Mouse (Mus musculus): Measurements from ENCODE around the gene Tbc1d2b. TPM values are rescaled to one million over a fixed set of nuclear protein-coding genes. Genes with fewer than 3 reads are reported as not detected.

The Tbc1d2b gene
- polyA plus RNA-seq, 1 experiment from 2014 or later = 22.7 TPM

DNA sequence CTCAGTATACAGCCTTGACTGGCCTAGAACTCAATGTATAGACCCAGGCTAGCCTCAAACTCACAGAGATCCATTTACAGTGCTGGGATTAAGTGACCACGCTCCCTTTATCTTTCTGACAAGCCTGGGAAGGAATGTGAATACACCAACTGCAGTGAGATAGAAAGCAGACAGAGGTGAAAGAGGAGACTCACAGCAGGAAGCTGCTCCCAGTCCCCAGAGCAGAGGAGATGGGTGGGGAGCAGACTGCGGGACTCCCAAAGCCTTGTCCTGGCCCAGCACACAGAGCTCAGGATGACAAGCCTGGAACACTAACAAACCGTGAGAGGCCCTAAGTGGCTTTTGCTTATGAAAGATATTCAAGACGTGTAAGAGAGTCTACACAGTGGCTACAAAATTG is 53.1 kb downstream of the Tbc1d2b start:
- WGBS = 53% methylated on average over 4 of the region's 4 CpGs

DNA sequence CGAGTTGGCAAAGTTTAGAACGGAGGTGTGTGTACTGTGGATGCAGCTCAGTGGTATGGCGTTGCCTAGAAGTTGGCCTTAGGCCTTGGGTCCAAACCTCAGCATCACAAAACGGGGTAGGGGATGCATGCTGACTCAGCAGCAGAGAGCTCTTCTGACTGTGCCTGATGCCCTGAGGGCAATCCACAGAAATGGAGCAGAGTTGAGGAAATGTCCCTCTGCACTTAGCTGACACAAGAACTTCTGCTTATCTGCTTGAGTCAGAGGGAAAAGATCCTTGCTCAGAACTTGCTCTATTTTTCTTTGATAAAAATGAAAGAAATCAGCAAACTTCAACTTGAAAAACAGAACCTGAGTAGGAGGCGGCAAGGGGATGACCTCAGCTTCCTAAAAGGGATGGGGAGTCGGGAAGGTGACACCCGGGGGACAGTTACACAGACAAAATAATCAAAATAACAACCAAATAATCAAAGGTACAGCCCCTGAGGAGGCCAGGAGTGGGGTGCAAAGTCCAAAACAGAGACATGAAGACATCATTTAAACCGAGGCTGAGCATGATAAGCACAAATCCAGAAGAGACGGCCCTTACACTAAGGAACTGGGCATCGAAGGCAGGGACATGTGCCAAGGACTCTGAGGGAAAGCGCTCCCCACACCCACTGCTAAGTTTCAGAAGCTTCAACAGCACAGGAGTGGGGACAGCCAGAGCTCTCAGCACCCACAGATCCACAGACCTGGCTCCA is 54.2 kb downstream of the Tbc1d2b start:
- no peaks in the 10 kb centered on the region for H3K27me3 ChIP-seq
- no peak overlapping the region for H3K27ac ChIP-seq
- H3K9ac ChIP-seq = no peak overlapping the region
- no peak overlapping the region for H3K4me2 ChIP-seq
- H3K4me3 ChIP-seq = no peak overlapping the region
- H3K4me1 ChIP-seq = no peaks in the 10 kb centered on the region
- H3K9me3 ChIP-seq = no peaks in the 10 kb centered on the region
- 76% methylated on average over 11 of the region's 11 CpGs for whole genome bisulfite sequencing
- ATAC-seq (ENCODE audit: borderline replicate concordance, extremely low read depth, low FRiP score, low TSS enrichment) = no peak
- H3K36me3 ChIP-seq = peaks cover 65% of the 10 kb centered on the region

More for the DNA sequence above, 53.1 kb downstream of the Tbc1d2b start:
- Histone ChIP-seq H3K4me2 (no peak overlapping the region), H3K36me3 (peaks cover 65% of the 10 kb centered on the region), H3K9me3 (no peaks in the 10 kb centered on the region), H3K4me3 (no peak overlapping the region), H3K27me3 (no peaks in the 10 kb centered on the region), H3K9ac (no peak overlapping the region), H3K4me1 (no peaks in the 10 kb centered on the region), H3K27ac (no peak overlapping the region)
- no peak for ATAC-seq (ENCODE audit: borderline replicate concordance, extremely low read depth, low FRiP score, low TSS enrichment)

DNA sequence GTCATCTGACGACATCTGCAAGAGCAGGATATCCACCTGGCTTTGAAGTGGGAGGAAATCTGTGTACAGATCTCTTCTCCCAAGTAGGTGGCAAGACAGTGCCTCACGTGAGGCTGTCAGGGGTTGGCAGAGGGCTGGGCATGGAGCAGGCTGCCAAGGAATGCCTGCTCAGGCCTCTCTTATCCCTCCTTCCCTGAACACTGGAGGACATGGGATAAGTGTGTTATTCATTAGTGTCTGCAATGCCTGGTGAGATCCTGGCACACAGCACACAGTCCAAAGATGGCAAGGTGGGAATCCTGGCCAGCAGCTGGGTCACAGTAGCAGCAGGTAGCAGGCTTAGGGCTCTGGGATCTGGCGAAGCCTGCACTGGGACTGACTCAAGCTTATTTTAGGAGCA is 57.5 kb downstream of the Tbc1d2b start:
- no peak overlapping the region for H3K4me3 ChIP-seq
- H3K27ac ChIP-seq = no peak overlapping the region
- no peak for ATAC-seq (ENCODE audit: borderline replicate concordance, extremely low read depth, low FRiP score, low TSS enrichment)
- no peaks in the 10 kb centered on the region for H3K9me3 ChIP-seq
- no peaks in the 10 kb centered on the region for H3K27me3 ChIP-seq
- H3K4me1 ChIP-seq = no peaks in the 10 kb centered on the region
- peaks cover 60% of the 10 kb centered on the region for H3K36me3 ChIP-seq
- H3K9ac ChIP-seq = no peak overlapping the region
- 71% methylated on average over 3 of the region's 3 CpGs for WGBS
- H3K4me2 ChIP-seq = no peak overlapping the region

DNA sequence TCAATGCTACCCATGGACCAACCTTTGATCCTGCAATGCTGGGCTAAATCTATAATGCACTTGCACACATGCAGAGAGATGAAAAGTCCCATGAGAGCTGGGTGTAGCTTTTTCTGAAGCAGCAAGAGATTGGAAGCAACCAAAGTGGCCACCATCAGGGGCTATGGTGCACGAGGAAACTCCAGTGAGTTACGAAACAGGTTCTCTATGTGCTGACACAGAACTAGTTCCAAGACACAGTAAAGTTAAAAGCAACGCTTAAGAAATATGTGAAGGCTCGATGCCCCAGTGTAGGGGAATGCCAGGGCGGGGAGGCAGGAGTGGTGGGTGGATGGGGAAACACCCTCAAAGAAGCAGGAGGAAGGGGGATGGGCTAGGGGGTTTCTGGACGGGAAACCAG is 61.9 kb downstream of the Tbc1d2b start:
- H3K4me1 ChIP-seq = no peaks in the 10 kb centered on the region
- no peak overlapping the region for H3K27ac ChIP-seq
- ATAC-seq (ENCODE audit: borderline replicate concordance, extremely low read depth, low FRiP score, low TSS enrichment) = no peak
- H3K9ac ChIP-seq = no peak overlapping the region
- H3K27me3 ChIP-seq = no peaks in the 10 kb centered on the region
- H3K4me3 ChIP-seq = no peak overlapping the region
- no peak overlapping the region for H3K4me2 ChIP-seq
- no peaks in the 10 kb centered on the region for H3K9me3 ChIP-seq
- peaks cover 59% of the 10 kb centered on the region for H3K36me3 ChIP-seq
- 73% methylated on average over 6 of the region's 6 CpGs for WGBS

DNA sequence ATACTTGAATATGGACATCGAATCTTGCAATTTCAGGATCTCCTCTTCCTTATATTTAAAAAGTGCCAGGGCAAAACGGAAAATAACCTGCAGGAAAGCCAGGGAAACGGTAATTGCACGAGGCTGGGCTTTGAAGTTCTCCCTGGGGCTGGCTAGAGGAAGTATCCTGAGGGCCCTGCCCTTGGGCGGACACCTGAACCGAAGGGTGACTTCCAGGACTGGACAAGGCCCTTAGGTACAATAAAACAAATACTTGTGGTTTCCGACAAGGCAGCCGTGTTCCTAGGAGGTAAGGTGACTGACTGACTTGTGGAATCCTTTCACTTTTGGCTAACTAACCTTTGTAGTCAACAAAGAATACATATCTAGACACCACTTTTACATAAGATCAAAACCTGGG is 62.8 kb downstream of the Tbc1d2b start:
- Histone ChIP-seq H3K36me3 (peaks cover 56% of the 10 kb centered on the region), H3K9ac (no peak overlapping the region), H3K4me1 (no peaks in the 10 kb centered on the region), H3K27ac (no peak overlapping the region), H3K27me3 (no peaks in the 10 kb centered on the region), H3K4me2 (no peak overlapping the region), H3K9me3 (no peaks in the 10 kb centered on the region), H3K4me3 (no peak overlapping the region)
- no peak for ATAC-seq (ENCODE audit: borderline replicate concordance, extremely low read depth, low FRiP score, low TSS enrichment)
- 76% methylated on average over 8 of the region's 8 CpGs for WGBS

DNA sequence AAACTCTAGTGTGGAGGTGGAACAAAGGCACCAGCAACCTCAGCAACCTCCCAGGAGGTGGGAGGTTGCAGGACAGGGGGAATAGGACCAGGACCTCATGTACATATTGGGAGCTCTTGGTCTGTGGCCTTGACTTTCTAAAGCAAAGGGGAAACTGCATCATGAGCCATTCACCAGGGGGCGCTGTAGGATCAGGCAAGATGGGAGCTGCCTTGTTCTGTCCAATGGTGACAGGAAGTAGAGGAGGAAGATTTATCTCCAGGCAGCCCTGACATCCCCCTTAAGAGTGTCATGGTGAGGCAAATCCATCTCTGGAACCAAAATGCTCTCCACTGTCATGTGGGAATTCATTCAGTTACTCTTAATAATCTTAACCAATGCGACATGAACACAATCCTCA is 64.1 kb downstream of the Tbc1d2b start:
- Histone ChIP-seq H3K4me2 (no peak overlapping the region), H3K27me3 (no peaks in the 10 kb centered on the region), H3K36me3 (peaks cover 56% of the 10 kb centered on the region), H3K9ac (no peak overlapping the region), H3K9me3 (no peaks in the 10 kb centered on the region), H3K4me1 (no peaks in the 10 kb centered on the region), H3K27ac (no peak overlapping the region), H3K4me3 (no peak overlapping the region)
- ATAC-seq (ENCODE audit: borderline replicate concordance, extremely low read depth, low FRiP score, low TSS enrichment) = no peak; the same call in 1 of the 2 replicates
- 45% methylated on average over 2 of the region's 2 CpGs for WGBS

DNA sequence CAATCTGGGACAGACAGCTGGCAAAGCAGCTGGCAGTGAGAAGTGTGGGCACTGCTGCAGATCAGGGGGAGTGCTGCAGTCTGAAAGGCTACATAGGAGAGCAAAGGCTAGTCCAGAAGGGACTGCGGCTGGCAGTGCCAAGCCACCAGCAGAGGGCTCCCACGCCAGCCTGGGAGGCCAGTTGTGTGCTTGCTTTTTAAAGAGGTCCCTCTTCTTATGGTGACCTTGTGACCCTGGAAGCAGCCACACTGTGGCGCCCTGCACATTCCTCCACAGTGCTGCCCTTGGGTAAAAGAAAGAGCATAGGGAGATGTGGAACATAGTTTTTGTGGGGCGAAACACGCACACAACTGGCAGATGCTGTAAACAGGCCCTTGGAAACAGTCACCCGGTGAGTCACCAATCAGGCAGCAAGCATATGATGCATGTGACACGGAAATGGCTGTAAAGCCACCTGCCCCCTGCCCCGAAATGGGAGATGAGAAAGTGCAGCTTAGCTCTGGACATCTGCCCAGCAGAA is 66.1 kb downstream of the Tbc1d2b start:
- Histone ChIP-seq H3K9ac (no peak overlapping the region), H3K27ac (no peak overlapping the region), H3K36me3 (peaks cover 51% of the 10 kb centered on the region), H3K4me1 (no peaks in the 10 kb centered on the region), H3K9me3 (no peaks in the 10 kb centered on the region), H3K27me3 (no peaks in the 10 kb centered on the region), H3K4me3 (no peak overlapping the region), H3K4me2 (no peak overlapping the region)
- whole genome bisulfite sequencing = 66% methylated on average over 8 of the region's 8 CpGs
- no peak for ATAC-seq (ENCODE audit: borderline replicate concordance, extremely low read depth, low FRiP score, low TSS enrichment)

DNA sequence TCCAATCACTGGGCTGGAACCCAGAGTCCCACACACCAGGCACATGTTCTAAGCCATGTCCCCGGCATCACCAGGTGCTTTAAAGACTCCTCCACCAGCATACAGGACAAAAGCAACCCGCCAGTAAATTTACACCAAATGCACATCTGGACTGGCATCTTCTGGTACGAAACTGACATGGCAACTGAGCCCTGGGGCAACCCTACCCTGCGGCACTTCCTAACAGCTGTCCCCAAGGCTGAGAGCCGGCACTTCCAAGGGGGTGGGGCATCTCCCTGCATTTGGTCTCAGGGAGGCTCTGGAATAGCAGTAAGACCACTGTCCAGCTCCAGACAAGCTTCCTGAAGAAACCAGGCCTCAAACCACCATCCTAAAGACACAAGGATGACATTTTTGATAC is 67.4 kb downstream of the Tbc1d2b start:
- Histone ChIP-seq H3K36me3 (peaks cover 41% of the 10 kb centered on the region), H3K4me1 (peaks cover 10% of the 10 kb centered on the region), H3K27ac (no peak overlapping the region), H3K9ac (no peak overlapping the region), H3K4me2 (no peak overlapping the region), H3K27me3 (no peaks in the 10 kb centered on the region), H3K9me3 (no peaks in the 10 kb centered on the region), H3K4me3 (no peak overlapping the region)
- 81% methylated on average over 5 of the region's 5 CpGs for WGBS
- no peak for ATAC-seq (ENCODE audit: borderline replicate concordance, extremely low read depth, low FRiP score, low TSS enrichment)

DNA sequence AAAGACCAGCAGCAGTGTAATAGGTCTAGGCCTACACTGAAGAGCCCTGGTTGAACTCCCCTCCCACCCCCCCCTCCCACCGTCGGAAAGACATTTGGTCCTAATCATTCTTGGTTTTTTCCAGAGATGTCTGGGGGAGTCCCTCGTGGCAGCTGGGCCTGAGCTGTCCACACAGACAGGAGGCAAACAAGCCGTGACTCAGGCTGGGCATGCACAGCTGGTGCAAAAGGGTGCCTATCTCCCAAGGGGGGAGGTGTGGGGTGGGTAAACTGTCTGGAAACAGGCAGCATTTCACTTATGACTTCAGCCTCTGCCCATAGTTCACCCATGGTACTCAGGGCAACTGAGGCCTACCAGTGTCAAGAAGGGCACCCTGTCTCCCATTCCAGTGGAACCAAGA is 69.1 kb downstream of the Tbc1d2b start:
- WGBS = 37% methylated on average over 4 of the region's 4 CpGs
- Histone ChIP-seq H3K9ac (no peak overlapping the region), H3K4me3 (no peak overlapping the region), H3K36me3 (peaks cover 37% of the 10 kb centered on the region), H3K27me3 (no peaks in the 10 kb centered on the region), H3K27ac (no peak overlapping the region), H3K9me3 (no peaks in the 10 kb centered on the region), H3K4me2 (no peak overlapping the region), H3K4me1 (peaks cover 12% of the 10 kb centered on the region)
- no peak for ATAC-seq (ENCODE audit: borderline replicate concordance, extremely low read depth, low FRiP score, low TSS enrichment)

DNA sequence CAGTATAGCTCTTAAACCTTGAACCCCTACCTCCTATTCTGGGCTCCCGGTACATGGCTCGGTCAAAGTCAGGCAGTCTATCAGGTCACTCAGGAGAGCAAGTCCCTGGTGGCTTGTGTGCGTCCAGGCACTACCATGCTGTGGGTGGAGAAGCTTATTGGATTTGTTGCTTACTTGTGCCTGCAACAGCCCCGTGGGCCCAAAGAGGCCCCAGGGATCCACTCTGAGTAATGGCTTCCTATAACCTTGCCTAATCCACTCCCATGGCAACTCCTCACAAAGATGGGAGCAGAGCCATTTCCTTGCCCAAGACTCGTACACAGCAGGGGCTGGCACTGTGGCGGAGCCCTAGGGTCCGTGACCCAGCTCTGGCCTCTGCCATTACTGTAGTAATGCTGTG is 69.5 kb downstream of the Tbc1d2b start:
- Histone ChIP-seq H3K9ac (no peak overlapping the region), H3K9me3 (no peaks in the 10 kb centered on the region), H3K4me1 (peaks cover 12% of the 10 kb centered on the region), H3K27me3 (no peaks in the 10 kb centered on the region), H3K27ac (no peak overlapping the region), H3K36me3 (peaks cover 35% of the 10 kb centered on the region), H3K4me3 (no peak overlapping the region), H3K4me2 (no peak overlapping the region)
- WGBS = 91% methylated on average over 7 of the region's 7 CpGs
- no peak for ATAC-seq (ENCODE audit: borderline replicate concordance, extremely low read depth, low FRiP score, low TSS enrichment)

DNA sequence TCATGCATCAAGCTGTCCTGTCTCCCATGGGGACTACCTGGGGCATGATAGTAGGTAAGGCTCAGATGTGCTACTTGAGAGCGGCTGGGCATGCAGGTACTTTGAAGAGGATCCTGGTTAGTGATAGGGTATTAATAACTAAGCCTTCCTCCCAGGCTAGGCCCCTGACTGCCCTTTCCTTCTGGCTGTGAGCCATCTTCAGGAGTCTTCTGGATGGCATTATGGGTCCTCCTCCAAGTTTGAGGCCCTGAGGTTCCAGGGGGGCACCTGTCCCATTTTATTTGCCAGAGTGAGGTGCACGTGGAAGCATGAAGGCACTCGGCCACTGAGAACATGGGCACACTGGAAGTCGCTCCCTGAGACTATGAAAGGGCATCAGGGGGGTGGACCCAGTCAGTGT is 70.1 kb downstream of the Tbc1d2b start:
- Histone ChIP-seq H3K4me2 (no peak overlapping the region), H3K4me1 (peaks cover 12% of the 10 kb centered on the region), H3K27ac (no peak overlapping the region), H3K9ac (no peak overlapping the region), H3K36me3 (peaks cover 29% of the 10 kb centered on the region), H3K4me3 (no peak overlapping the region), H3K27me3 (no peaks in the 10 kb centered on the region), H3K9me3 (no peaks in the 10 kb centered on the region)
- no peak for ATAC-seq (ENCODE audit: borderline replicate concordance, extremely low read depth, low FRiP score, low TSS enrichment)
- WGBS = 96% methylated on average over 4 of the region's 4 CpGs

DNA sequence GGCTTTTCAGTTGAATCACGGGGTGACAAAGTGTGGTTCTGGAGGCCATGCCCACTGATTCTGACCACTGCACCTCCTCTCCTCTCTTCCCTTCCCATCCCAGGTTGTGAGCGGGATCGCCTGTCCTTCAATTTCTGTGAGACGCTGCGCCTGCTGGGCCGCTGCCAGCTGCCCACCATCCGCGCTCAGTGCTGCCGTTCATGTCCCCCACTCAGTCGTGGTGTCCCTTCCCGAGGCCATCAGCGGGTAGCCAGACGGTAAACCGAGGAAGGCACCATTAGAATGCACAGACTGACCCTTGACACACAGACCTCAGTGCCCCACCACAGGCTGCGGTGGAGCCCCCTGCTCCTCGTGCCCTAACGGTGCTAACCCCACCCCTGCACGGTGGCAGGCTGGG is 71.0 kb downstream of the Tbc1d2b start:
- Histone ChIP-seq H3K9me3 (no peaks in the 10 kb centered on the region), H3K4me2 (no peak overlapping the region), H3K36me3 (peaks cover 23% of the 10 kb centered on the region), H3K9ac (no peak overlapping the region), H3K27ac (no peak overlapping the region), H3K4me3 (no peak overlapping the region), H3K27me3 (no peaks in the 10 kb centered on the region), H3K4me1 (peaks cover 12% of the 10 kb centered on the region)
- 89% methylated on average over 18 of the region's 18 CpGs for WGBS
- no peak for ATAC-seq (ENCODE audit: borderline replicate concordance, extremely low read depth, low FRiP score, low TSS enrichment)
